Mouse (Mus musculus) kidney, adult 2 months (tissue): ENCODE measurements at regions not wholly inside any gene's neighbourhood (a gene's known extent, or its start where the extent isn't known, plus 50 kb on each side); places are given as distances from the start of the nearest gene placed in this dataset.

Source experiments
- CTCF ChIP-seq: fragments of 200-500 bp; conservative IDR thresholded peaks from 2 replicates; pipeline ENCODE4 v1.5.1; 2011; ENCODE audit warnings: low read depth, mild to moderate bottlenecking, control low read depth, low read length, moderate library complexity, mixed read lengths; ENCODE audit not compliant: insufficient read depth, insufficient read length
- POLR2A ChIP-seq: fragments of 200-500 bp; IDR thresholded peaks from one replicate; pipeline ENCODE4 v1.6.1; 2011; ENCODE audit warnings: low read depth, low read length, control low read depth

GRCm38 (mm10) chr9:48099846-48100245, 62.0 kb upstream of the Nxpe4 start:
- no peak for TF ChIP-seq CTCF
- no peak for TF ChIP-seq POLR2A
